Mouse (Mus musculus): Measurements from ENCODE around the gene Atad2b. TPM values are rescaled to one million over a fixed set of nuclear protein-coding genes. Genes with fewer than 3 reads are reported as not detected.
A peak's percentile ranks its signal among the peaks of the same experiment; 100 is the strongest.
"Not testable (repeated sequence)": the region's sequence is repeated elsewhere in the genome, so short reads cannot be mapped to it uniquely, and the experiment has no call there.

Atad2b gene
- total and polyA plus RNA-seq, 3 experiments = 9.9 to 44.3 (median 15.3) TPM

DNA sequence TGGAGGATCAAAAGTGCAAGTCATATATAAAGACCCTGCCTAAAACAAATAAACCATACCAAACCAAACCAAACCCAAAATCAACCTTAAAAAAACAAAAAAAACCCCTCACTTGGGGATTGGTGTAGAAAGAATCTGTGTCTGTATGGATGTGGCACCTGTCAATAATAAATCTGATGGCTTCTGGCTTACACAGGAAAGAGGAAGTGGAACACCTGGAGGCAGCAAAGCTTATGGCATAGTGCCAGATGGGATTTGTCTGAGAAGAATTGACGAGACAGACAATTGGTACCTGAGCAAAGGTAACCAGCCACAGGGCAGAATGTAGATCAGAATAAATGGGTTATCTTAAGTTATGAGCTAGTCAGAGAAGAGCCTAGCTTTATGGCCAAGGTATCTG lies 32.1 kb upstream of the Atad2b start:
- no peak overlapping the region for H3K4me3 ChIP-seq (ENCODE audit: control insufficient read depth in 1 of 2, insufficient read depth in 1 of 2, low read depth in 2 of 2, low read length in 2 of 2)
- no peaks in the 10 kb centered on the region for H3K9me3 ChIP-seq (replicated peaks; ENCODE audit: insufficient read depth, low read length)
- H3K9ac ChIP-seq (ENCODE audit: control insufficient read depth, low read depth, low read length, poor library complexity, severe bottlenecking) = no peak overlapping the region
- DNase-seq (ENCODE audit: low read depth, low spot score) = no peak
- peak; percentile 73 for TF ChIP-seq RCOR1 (IDR thresholded peaks at IDR 0.05; ENCODE audit: low read depth, low read length)
- 0 out of 2 replicates have a peak, but pooled peaks have one; percentile 40 for TF ChIP-seq TCF12 (IDR thresholded peaks at IDR 0.05; ENCODE audit: low read depth, low read length)
- no peak for TF ChIP-seq CHD1 (IDR thresholded peaks at IDR 0.05; ENCODE audit: low read depth, low read length)
- no peaks in the 10 kb centered on the region for H3K27me3 ChIP-seq (ENCODE audit: control insufficient read depth in 1 of 2, insufficient read depth in 2 of 2, low read length in 2 of 2)
- peaks cover 0 to 4% of the 10 kb centered on the region in 2 experiments; a peak in 3 of 4 replicates for H3K4me1 ChIP-seq (ENCODE audit: control insufficient read depth in 1 of 2, insufficient read depth in 2 of 2, low read length in 2 of 2)
- H3K36me3 ChIP-seq (ENCODE audit: control insufficient read depth in 1 of 2, insufficient read depth in 2 of 2, low read length in 2 of 2) = peaks cover 13 to 20% of the 10 kb centered on the region in 2 experiments
- no peak overlapping the region for H3K27ac ChIP-seq (ENCODE audit: control insufficient read depth, low read depth, low read length)
- H3K79me2 ChIP-seq (ENCODE audit: control insufficient read depth, insufficient read depth, low read length, poor library complexity) = no peaks in the 10 kb centered on the region

DNA sequence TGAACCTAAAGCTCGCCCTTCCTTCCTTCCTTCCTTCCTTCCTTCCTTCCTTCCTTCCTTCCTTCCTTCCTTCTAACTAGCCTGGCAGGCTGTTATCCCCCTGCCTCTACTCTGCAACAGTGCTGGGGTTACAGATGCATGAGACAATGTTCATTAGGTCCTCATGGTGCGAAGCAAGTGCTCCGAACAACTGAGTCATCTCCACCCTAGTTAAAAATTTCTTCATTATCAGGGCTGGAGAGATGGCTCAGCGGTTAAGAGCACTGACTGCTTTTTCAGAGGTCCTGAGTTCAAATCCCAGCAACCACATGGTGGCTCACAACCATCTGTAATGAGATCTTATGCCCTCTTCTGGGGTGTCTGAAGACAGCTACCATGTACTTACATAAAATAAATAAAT lies 30.6 kb upstream of the Atad2b start:
- not testable (repeated sequence) for H3K4me3 ChIP-seq (ENCODE audit: control insufficient read depth in 1 of 2, insufficient read depth in 1 of 2, low read depth in 2 of 2, low read length in 2 of 2); H3K4me1 ChIP-seq (ENCODE audit: control insufficient read depth in 1 of 2, insufficient read depth in 2 of 2, low read length in 2 of 2); H3K9me3 ChIP-seq (replicated peaks; ENCODE audit: insufficient read depth, low read length); DNase-seq (ENCODE audit: low read depth, low spot score); H3K27me3 ChIP-seq (ENCODE audit: control insufficient read depth in 1 of 2, insufficient read depth in 2 of 2, low read length in 2 of 2); H3K27ac ChIP-seq (ENCODE audit: control insufficient read depth, low read depth, low read length); H3K79me2 ChIP-seq (ENCODE audit: control insufficient read depth, insufficient read depth, low read length, poor library complexity); H3K9ac ChIP-seq (ENCODE audit: control insufficient read depth, low read depth, low read length, poor library complexity, severe bottlenecking)
- peaks cover 15 to 19% of the 10 kb centered on the region in 2 experiments for H3K36me3 ChIP-seq (ENCODE audit: control insufficient read depth in 1 of 2, insufficient read depth in 2 of 2, low read length in 2 of 2)
- peak; percentile 61; the same call in 1 of the 2 replicates for TF ChIP-seq TBP (IDR thresholded peaks at IDR 0.05; ENCODE audit: low read depth, low read length)

- H3K4me3 ChIP-seq (ENCODE audit: control insufficient read depth in 1 of 2, insufficient read depth in 1 of 2, low read depth in 2 of 2, low read length in 2 of 2) = no peak overlapping the region
- DNase-seq (ENCODE audit: low read depth, low spot score) = no peak
- no peaks in the 10 kb centered on the region for H3K9me3 ChIP-seq (replicated peaks; ENCODE audit: insufficient read depth, low read length)
- no peak overlapping the region for H3K9ac ChIP-seq (ENCODE audit: control insufficient read depth, low read depth, low read length, poor library complexity, severe bottlenecking)
- H3K27ac ChIP-seq (ENCODE audit: control insufficient read depth, low read depth, low read length) = no peak overlapping the region
- H3K79me2 ChIP-seq (ENCODE audit: control insufficient read depth, insufficient read depth, low read length, poor library complexity) = no peaks in the 10 kb centered on the region
- TF ChIP-seq ETS1 (IDR thresholded peaks at IDR 0.05; ENCODE audit: low read depth, low read length) = no peak
- peak; percentile 11; the same call in 1 of the 2 replicates for TF ChIP-seq TAL1 (IDR thresholded peaks at IDR 0.05; ENCODE audit: low read length)
- 0 out of 2 replicates have a peak, but pooled peaks have one; percentile 14 for TF ChIP-seq TCF12 (IDR thresholded peaks at IDR 0.05; ENCODE audit: low read depth, low read length)
- H3K4me1 ChIP-seq (ENCODE audit: control insufficient read depth in 1 of 2, insufficient read depth in 2 of 2, low read length in 2 of 2) = peaks cover 0 to 4% of the 10 kb centered on the region in 2 experiments; a peak in 3 of 4 replicates
- H3K27me3 ChIP-seq (ENCODE audit: control insufficient read depth in 1 of 2, insufficient read depth in 2 of 2, low read length in 2 of 2) = no peaks in the 10 kb centered on the region
- H3K36me3 ChIP-seq (ENCODE audit: control insufficient read depth in 1 of 2, insufficient read depth in 2 of 2, low read length in 2 of 2) = peaks cover 15 to 19% of the 10 kb centered on the region in 2 experiments
Observed at GRCm38 (mm10) chr12:4888739-4889138, 28.4 kb upstream of the Atad2b start.

- no peak for DNase-seq (ENCODE audit: low read depth, low spot score)
- no peak overlapping the region for H3K9ac ChIP-seq (ENCODE audit: control insufficient read depth, low read depth, low read length, poor library complexity, severe bottlenecking)
- TF ChIP-seq RAD21 (IDR thresholded peaks at IDR 0.05; ENCODE audit: low read depth, low read length) (no peak), POLR2AphosphoS2 (IDR thresholded peaks at IDR 0.05; ENCODE audit: low read length) (no peak), GATA1 (IDR thresholded peaks at IDR 0.05; ENCODE audit: low read depth, low read length) (no peak), ZC3H11A (IDR thresholded peaks at IDR 0.05; ENCODE audit: low read depth, low read length) (no peak), EP300 (IDR thresholded peaks at IDR 0.05; ENCODE audit: low read depth in 1 of 2, low read length in 2 of 2) (no peak), USF1 (IDR thresholded peaks at IDR 0.05; ENCODE audit: low read depth, low read length) (no peak), TCF12 (IDR thresholded peaks at IDR 0.05; ENCODE audit: low read depth, low read length) (no peak), SIN3A (IDR thresholded peaks at IDR 0.05; ENCODE audit: low read length) (no peak), E2F4 (IDR thresholded peaks at IDR 0.05; ENCODE audit: borderline replicate concordance, low read depth, low read length) (no peak), CTCF (IDR thresholded peaks at IDR 0.05 in 2 of 3, conservative IDR thresholded peaks at IDR 0.05 in 1 of 3; ENCODE audit: control insufficient read depth in 1 of 3, insufficient read depth in 1 of 3, low read depth in 2 of 3, low read length in 3 of 3, poor library complexity in 1 of 3, severe bottlenecking in 1 of 3) (no peak), UBTF (IDR thresholded peaks at IDR 0.05; ENCODE audit: borderline replicate concordance, insufficient read depth, low read depth, low read length) (no peak), MEF2A (IDR thresholded peaks at IDR 0.05; ENCODE audit: extremely low read depth, insufficient replicate concordance, low read depth, low read length, poor library complexity, severe bottlenecking) (no peak), ZKSCAN1 (IDR thresholded peaks at IDR 0.05; ENCODE audit: low read depth, low read length) (no peak), MAZ (IDR thresholded peaks at IDR 0.05; ENCODE audit: low read depth, low read length) (no peak), USF2 (IDR thresholded peaks at IDR 0.05; ENCODE audit: borderline replicate concordance in 1 of 2, insufficient read depth in 1 of 2, low read depth in 1 of 2, low read length in 2 of 2) (no peak)
Observed at GRCm38 (mm10) chr12:4889251-4889650, 27.9 kb upstream of the Atad2b start.

More at GRCm38 (mm10) chr12:4889251-4889650, 27.9 kb upstream of the Atad2b start:
- Histone ChIP-seq H3K79me2 (ENCODE audit: control insufficient read depth, insufficient read depth, low read length, poor library complexity) (no peaks in the 10 kb centered on the region), H3K27ac (ENCODE audit: control insufficient read depth, low read depth, low read length) (no peak overlapping the region), H3K9me3 (replicated peaks; ENCODE audit: insufficient read depth, low read length) (no peaks in the 10 kb centered on the region), H3K36me3 (ENCODE audit: control insufficient read depth in 1 of 2, insufficient read depth in 2 of 2, low read length in 2 of 2) (peaks cover 14 to 15% of the 10 kb centered on the region in 2 experiments), H3K4me3 (ENCODE audit: control insufficient read depth in 1 of 2, insufficient read depth in 1 of 2, low read depth in 2 of 2, low read length in 2 of 2) (no peak overlapping the region), H3K27me3 (ENCODE audit: control insufficient read depth in 1 of 2, insufficient read depth in 2 of 2, low read length in 2 of 2) (no peaks in the 10 kb centered on the region), H3K4me1 (ENCODE audit: control insufficient read depth in 1 of 2, insufficient read depth in 2 of 2, low read length in 2 of 2) (peaks cover 0 to 4% of the 10 kb centered on the region in 2 experiments; a peak in 3 of 4 replicates)
